Mouse (Mus musculus): Measurements from ENCODE around the gene Tac2.

DNA sequence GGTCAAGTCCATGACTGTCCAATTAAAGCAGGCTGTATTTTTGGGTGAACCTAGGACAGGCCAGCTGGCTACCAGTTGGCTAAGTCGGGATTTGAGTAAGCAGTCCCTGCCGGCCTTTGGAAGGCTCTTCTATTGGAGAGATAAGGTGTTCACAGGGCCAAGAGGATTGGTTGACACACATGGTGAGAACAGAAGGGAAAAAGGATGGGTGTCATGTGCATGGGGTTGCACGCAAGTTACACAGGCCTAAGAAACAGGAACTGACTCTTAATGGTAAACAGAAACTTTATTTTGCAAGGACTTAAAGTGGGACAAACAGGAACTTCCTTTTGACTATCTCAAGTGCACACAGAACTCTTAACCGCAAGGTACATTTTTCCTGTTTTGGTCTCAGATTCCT is 12.6 kb downstream of the Tac2 start:
- no peak for TF ChIP-seq CTCF (IDR thresholded peaks at IDR 0.05; ENCODE audit: low read depth)
- TF ChIP-seq EP300 (IDR thresholded peaks at IDR 0.05; ENCODE audit: low read depth): no peak
